Mouse (Mus musculus): ENCODE data around the gene Kmt2e.

DNA sequence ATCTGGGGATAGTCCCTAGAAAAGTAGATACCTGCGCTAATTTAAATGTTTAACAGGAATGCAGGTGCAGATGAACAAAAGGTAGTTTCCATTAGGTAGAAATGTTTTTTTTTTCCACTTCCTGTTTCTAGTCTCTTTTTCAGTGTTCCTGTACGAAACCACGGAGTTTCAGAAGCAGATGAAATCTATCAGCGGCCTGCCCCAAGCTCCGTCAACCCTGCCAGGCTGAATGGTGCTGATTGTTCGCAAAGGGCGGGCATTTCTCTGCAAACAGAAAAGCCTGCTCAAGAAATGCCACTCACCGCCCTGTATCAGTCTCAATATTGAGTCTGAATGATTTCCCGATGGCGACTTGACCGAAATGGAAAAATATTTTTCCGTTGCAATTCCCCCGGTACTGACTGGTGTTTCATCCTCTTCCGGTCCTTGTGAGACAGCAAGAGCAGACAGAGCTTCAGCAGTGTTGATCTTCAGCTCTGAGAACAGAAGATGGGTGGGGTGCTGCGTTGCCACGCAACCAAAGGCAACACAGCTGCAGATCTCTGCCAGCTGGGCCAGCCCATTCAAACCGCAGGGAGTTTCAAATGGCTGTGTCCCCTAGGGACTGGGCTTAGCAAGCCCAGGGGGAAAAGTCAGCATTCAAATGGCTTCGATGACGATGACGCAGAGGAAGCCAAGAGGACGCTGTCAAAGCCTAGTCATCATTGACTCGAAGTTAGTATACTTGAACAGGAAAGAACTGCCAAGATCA is 47.5 kb upstream of the Kmt2e start:
- TF ChIP-seq CTCF (IDR thresholded peaks at IDR 0.05; ENCODE audit: control insufficient read depth, insufficient read depth, low read length) = no peak
- no peak for TF ChIP-seq POLR2A (IDR thresholded peaks at IDR 0.05; ENCODE audit: borderline replicate concordance, control insufficient read depth, low read depth, low read length)
